Mouse (Mus musculus) kidney, adult 11 months (tissue): ENCODE measurements around the gene Pink1.
A peak's percentile ranks its signal among the peaks of the same experiment; 100 is the strongest.

Source experiments
- DNase-seq: peaks from one replicate; pipeline ENCODE4 v3.0.0; 2022

Pink1 gene

DNA sequence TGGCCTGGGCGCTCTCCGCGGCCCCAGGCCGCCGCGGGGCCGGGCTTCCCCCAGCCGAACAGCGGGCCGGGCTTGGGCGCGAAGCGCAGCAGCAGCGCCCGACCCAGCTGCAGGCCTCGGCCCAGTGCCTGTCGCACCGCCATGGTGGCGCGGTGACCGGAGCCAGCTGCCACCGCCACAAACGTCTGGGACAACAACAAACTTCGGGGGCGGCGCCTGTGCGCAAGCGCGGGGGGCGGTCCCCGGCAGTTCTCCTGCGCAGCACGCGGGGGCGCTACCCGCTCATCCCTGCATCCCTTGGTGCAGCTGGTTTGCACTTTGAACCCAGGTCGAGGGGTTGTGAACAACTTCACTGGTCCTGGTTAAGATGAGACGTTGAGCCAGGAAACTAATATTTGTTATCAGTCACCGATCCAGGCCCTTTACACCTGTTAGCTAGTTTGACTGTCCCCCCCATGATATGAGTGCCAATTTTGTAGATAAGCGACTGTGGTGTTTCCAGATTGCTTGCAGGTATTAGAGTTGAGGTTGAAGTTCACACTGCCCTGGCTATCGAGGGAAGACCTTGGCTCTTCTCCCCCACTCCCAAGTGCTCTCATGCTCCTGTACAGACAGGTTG lies at the start of gene Pink1:
Pink1 (minus strand) TSS at position 231 of the 619 bp plus-strand sequence.
- DNase-seq, result peak; percentile 95

DNA sequence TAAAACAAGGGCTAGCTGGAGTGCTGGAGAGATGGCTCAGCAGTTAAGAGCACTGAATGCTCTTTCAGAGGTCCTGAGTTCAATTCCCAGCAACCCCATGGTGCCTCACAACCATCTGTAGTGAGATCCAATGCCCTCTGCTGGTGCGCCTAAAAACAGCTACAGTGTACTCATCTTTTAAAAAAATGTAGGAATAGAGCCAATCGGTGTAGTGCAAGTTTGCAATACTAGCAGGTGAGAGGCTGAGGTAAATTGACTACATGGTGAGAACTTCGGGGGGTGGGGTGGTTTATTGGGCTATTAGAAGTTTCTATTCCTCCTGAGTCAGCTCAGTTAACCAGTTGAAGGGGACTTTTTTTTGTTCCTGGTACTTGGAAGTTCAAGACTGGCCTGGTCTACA lies 49.0 kb upstream of the Pink1 start:
- DNase-seq, result no peak

DNA sequence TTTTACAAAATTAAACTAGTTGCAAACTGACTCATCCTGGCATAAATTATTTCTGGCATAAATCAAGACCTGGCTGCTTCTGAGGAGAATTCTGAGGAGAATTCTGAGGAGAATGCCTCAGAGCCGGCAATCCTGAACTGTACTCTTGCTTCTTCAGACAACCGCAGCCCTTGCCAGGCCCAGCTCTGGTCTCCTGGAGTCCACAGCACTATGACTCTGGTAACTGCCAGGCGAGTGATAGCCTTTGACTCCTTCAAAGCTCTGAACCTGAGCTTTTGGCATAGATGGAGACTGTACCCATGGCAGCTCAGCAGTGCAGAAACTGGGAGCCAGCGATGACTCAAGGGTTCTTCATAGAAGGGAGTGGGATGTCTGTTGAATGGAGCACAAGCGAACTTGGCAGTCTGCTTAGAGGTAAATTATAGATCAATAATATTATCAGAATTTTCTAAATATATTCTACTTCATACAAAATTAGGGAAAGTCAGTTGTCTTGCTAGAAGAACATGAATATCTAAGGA lies 44.9 kb upstream of the Pink1 start:
- no peak for DNase-seq

DNA sequence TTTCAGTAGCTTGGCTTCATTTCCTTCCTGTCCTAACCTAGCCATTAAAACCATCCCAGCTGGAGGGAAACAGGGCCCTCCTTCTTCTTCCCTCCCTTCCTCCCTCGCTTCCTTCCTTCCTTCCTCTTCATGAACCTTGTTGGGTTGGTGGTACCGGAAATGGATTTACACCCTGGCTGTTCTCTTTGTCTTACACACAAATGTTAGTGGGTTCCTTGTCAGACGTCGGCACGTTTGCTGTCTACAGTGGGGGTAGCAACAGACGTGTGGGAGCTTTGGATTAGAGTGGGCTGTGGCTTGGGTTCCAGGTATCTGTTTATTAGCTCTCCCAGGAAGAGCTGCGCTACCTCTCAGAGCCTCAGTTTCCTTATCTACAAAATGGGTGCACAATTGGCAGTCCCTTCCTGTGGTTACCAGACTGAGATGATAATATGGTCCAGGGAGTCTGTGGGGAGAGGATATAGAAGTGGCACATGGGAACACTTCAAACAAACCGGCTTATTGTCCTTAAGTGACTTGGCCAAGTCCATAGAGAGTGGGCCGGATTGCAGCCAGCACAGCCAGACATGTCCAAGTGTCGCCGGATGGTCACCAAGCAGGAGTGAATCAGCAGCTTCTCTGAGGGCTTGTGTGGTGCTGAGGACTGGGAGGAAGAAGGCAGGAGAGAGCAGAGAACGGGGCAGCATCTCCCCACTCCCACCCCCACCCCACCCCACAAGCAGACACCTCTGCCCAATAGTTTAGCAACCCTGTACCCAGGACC lies 42.6 kb upstream of the Pink1 start:
- no peak for DNase-seq

DNA sequence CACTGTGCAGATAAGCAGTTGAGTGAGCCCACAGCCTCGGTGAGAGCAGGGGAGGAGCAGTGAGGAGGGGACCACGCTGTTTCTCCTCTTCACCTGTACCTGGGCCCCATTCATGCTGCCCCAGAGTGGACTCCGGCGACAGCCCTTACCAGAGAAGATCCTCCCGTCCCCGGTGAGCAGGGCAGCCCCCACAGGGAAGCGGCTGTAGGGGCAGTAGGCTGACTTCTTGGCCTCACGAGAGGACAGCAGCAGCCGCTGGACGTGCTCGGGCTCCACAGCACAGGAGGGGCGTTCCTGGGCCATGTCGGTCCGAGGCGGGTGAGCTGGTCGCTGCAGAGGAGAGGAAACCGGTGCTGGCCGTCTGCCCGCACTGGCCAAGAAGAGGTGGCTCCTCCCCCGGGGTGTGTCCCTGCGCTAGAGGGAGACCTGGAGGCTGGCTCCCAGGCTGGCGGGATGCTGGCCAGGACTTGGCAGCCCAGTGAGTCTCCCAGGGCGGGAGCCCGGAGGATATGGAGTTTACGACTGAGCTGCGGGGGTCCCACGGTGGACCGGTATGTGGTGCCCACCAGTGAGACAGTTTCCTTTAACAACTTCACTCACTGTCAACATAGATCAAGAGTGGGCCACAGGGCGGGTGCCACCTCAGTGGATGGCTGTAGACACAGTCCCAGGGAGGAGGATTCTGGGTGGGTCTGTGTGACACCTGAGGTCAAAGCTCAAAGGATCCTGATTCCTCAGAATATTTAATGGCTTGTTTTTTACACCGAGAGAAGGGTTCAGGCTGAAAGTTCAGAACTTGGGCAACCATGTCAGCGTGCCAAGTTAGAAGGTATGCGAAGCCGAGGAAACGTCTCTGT lies 41.8 kb upstream of the Pink1 start, which contains the start of gene Cda:
Cda (minus strand) TSS at position 352 of the 857 bp plus-strand sequence.
- DNase-seq, result peak; percentile 94

DNA sequence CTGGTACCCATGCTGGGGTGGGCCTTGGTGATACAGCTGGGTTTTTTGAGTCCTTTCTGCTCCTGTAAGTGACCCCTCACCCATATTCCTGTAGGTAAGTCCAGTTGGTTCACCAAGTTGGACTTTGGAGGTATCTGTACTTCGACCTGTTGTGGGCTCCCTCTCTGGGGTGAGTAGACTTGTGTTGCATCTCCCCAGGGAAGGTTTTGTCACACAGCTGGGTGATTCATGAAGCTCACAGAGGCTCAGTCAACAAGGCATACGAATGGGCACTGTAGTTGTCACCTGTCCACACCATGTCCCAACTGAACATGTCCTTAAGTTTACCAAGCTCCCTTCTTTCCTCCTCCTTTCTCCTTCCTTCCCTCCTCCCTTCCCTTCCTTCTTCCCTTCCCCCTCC lies 40.5 kb upstream of the Pink1 start:
- peak; percentile 81 for DNase-seq

DNA sequence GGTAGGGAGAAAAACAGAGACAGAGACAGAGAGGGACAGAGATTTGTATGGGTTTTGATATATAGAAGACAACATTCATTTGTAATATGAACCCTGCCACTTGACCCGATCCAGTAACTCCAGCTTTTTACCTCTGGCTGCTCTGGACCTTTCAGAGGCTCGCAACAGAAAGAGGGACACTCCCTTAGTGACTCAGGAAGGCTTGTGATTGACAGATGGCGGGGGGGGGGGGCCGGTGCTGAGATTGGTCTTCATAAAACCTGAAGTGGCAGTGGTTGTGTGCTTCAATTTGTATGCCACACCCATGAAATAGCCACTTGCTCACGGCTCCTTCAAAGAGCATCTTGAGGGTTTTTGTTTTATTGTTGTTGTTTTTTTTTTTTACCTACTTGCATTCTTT lies 37.4 kb upstream of the Pink1 start:
- no peak for DNase-seq

DNA sequence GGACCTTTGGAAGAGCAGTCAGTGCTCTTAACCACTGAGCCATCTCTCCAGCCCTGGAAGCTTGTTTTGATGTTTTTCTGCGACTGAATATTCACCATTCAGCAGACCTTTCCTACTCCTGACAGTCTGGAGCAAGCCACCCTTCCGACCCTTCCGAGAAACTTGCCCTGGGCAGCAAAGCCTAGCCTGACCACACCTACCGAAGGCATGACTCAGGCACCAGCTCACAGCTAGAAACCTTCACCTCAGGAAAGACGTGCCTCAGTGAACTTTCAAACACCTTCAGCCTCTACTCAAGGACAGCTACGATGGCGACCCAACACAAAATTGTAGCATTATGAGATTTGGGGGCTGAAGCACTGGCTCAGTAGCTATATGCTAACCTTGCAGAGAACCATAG lies 36.8 kb upstream of the Pink1 start:
- no peak for DNase-seq

DNA sequence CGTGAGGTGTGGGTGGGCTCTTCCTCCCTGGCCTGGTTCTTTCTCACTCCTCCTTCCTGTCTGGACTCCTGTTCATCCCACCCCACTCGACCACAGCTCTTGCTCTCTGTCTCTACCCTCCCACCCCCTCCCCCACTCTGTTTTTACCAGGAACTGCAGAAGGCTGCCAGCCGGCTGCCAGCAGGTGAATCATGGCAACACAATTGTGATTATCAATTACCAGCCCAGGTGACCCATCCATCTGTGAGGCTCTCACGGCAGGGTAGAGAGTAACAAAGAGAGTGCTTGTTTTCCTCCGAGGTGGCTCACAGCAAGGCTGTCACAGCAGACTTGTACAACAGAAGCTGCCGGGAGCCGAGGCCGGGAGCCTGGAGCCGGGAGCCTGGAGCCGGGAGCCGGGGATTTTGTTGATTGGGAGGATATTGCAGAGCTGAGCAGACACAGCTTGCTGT lies 35.3 kb upstream of the Pink1 start:
- DNase-seq, result no peak

DNA sequence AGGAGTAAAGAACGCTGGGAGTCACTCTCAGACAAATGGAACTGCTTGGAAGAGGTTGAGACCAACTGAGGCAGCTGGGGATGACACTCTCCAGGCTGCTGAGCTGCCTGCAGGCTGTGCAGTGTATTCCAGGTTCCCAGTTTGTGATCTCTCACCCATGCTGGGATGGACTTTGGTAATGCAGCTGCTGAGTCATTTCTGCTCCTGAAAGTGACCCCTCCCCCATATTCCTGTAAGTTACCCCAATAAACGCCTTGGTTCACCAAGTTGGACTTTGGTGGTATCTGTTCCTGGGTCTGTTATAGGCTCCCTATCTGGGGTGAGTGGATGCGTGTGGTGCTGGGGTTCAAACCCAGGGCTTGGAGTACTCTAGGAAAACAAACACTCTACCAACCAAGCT lies 32.1 kb upstream of the Pink1 start:
- DNase-seq, result no peak

DNA sequence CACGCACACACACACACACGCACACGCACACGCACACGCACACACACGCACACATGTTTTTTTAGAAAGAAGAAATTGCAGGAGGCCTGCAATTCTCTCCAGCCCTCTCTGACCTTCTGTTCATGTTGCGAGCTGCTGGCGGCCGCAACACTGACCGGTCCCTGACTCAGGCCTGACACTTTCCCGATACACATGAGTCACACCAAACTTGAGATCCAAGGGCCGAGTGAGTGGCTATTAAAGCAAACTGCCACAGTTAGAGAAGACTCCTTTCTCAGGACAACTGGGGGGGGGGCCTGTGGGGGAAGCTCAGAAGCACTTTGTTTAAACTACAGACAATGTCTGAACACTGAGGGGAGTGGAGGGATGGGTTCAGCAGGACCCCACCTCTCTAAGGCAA lies 30.4 kb upstream of the Pink1 start:
- no peak for DNase-seq

DNA sequence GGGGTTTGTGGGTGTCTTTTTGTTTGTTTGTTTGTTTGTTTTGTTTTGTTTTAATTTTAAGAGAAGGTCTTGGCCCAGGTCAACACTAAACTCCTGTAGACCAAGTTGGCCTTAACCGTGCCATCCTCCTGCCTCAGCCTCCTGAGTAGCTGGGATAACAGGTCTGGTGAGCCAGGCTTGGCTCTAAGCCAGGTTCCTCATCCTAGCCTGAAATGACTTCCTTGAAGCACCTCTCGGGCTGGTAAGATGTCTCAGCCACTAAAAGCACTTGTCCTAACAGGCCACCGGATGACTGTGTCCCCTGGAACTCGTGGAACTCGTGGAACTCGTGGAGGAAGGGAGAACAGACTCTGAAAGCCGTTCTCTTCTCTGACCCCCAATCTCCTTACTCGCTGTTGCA lies 30.0 kb upstream of the Pink1 start:
- no peak for DNase-seq

DNA sequence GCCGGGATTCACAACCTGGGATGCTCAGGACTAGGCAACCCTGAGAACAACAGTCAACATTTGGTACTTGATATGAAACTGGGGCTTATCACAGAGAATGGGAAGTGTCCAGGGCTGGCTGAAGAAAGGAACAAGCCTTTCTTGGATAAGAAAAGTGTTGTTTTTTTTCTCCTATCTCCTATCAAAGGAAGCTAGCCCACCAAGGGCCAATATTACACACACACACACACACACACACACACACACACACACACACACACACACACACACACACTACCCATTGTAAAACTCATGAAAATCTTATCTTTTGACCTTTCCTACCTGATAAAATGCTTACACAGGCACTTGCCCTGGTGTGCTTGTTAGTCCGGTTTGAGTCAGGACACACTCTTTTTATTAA lies 29.4 kb upstream of the Pink1 start:
- no peak for DNase-seq

DNA sequence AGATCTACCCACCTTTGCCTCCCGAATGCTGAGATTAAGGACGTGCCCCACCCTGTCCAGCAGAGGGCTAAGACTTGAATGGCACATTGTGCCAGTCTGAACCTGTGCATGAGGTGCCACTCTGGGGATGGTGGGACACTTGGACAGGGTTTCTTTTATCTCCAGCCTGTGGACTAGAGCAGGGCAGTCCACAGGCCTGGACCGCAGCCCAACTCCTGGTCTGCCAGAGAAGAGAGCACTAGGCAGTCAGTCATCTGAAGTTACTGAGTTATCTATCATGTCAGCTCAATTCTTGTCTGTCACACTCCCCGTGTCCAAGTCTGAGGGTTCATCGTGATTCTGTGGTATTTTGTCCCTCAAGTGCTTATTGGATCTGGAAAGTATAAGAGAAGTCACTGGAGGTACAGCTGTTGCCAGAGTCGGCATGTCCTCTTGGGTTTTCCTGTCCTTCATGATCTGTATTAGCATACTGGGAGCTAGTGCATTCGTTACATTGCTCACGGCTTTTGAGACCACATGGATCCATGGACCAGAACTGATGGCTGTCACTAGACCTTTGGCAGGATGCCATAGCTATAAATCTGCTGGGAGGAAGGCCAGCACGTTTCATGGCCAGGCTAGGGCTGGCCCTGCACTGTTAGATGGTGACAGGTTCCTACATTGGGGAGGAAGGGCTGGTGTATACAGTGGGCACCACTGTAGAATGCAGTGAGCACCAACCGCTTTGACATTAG lies 27.5 kb upstream of the Pink1 start:
- peak; percentile 82 for DNase-seq

DNA sequence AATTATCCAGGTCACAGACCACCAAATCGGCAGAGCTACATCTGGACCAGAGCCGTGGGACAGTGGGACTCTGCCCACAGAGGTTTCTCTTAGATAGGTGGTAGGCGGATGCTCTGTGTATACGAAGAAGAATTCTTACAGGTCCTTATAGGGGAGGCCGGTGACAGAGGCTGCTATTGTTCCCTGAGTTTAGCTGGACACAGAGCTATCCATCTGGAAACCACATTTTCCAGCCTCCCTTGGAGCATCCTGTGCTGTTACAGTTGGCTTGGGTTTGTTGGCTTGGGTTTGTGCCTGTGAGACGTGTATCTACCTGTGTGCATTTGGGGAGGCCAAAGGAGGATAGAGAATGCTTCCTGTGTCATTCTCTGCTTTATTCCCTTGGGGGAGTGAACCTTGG lies 26.6 kb upstream of the Pink1 start:
- no peak for DNase-seq

DNA sequence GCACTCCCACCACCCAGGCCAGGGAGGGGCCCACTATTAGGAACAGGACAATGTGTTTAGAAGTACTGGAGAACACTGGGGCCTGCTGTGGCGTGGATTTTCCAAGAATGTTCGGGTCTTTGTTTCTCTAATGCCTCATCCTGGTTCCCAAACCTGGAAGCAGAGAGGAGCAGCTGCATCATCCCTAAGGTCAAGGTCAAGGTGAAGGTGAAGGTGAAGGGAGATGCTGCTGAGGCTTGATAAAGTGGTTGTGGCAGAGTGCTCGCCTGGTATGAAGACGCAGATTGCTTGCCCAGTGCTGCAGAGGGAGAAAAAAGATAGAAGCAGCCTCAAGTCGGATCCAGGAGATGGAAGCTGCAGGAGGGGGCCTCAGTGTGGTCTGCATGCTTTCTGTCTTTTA lies 25.7 kb upstream of the Pink1 start:
- DNase-seq, result no peak

DNA sequence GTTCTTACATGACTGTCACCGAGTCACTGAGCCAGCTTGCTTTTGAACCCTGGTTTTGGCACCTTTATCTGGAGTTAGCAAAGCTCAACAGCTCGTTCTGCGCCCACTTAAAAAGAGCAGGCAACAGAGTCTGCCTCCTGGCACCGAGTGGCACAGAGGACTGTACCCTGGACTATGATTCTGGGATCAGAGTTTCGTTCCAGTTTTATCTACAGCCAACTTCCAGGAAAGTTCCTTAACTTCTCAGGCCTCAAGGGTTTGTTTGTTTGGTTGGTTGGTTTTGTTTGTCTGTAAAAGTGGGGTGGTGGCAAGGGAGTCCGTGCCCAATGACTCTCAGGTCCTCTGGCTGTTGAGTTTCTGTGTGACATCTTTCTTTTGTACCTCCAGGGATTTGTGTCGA lies 22.6 kb upstream of the Pink1 start:
- peak; percentile 68 for DNase-seq

DNA sequence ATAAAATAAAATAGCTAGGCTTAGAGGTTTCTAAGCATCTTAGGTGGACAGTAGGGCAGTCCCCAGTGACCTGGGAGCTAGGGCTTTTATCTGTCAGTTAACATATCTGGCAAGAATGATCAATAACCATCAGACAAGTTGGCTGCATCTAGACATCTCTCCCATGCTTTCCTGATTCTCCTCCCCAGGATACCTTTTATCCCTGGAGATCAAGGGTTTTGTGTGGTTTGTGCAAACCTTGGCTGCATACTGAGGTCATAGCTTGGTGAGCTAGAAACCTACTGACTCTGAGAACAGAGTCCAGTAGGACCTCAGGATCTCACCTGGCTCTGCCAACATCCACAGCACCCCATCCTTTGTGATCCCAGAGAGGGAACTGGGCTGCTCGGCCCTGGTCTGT lies 21.2 kb upstream of the Pink1 start:
- no peak for DNase-seq

DNA sequence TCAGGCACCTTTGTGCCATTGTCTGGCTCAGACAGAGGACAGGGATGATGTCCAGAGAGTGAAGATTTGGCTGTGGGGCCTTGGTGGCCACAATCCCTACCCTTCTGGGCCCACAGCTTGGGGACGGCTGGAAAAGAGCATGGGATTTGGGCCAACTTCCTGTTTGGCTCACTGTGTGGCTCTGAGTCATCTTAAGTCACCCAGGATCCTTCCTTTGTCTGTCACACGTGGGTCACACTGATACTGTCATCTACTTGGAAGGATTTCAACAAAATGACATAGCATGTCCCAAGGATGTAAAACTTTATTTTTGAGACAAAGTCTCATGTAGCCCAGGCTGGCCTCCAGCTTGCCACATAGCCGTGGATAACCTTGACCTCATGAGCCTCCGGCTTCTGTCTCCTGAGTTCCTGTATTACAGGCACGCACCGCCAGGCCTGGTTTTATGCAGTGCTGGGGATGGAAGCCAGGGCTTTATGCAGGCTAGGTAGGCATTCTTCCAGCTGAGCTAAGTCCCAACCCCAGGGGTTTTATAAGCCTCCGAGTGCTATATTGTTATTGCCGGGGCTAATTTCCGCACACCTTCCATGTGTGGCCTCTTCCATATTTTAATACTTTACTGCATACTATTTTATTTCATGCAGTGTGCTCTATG lies 18.9 kb upstream of the Pink1 start:
- DNase-seq, result peak; percentile 51

DNA sequence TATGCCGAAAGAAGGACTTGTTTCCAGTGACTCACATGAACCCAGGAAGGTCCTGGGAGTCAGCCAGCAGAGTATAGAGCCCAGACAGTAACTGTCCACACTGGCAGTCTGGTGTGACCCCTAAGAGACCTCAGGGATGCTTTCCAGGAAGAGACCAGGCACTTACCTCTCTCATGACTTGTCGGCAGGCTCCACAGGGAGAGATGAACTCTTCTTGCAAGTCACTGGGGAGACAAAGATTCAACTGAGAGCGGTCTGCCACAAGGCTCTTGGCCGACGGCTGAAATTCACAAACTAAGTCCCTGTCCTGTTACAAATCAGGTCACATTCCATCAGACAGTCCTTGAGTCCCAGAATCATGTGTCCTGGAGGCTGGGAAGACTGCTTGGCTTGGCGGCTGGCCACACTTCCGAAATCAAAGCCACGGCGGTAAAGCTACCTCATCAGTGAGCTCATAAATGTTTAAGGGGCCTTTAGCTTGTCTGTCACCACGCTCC lies 17.3 kb upstream of the Pink1 start:
- DNase-seq, result peak; percentile 61

DNA sequence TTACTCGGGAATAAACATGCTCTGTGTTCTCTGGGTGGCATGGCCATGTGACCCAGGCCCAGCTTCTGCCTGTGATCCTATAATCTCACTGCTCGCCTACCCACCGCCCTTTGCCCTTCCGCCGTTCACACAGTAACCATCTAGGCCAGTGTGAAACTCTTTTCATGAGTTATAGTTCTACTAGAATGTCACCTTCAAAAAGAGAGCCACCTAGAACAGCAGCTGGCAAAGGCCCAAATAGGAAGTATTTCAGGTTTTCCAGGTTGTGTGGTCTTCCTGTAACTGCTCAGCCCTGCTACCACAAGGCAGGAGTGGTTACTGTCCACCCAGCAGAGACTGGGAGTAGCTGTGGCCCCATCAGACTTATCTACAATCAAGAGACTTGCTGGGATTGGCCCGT lies 16.7 kb upstream of the Pink1 start:
- DNase-seq, result peak; percentile 94

DNA sequence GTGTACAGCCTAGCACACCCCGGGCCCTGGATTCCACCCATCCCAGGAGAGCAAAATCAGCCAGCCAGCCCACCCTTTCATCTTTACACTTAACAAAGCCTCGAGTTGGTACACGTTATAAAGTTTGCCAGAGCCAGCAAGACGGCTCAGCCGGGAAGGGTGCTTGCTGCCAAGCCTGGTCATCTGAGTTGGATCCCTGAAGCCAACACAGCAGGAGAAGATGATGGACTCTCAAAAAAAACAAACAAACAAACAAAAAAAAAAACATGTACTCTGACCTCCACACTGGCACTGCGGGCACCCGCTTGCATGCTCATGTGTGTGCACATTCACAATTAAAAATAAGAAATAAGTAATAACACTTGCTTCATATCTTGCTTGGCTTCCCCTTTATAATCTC lies 15.9 kb upstream of the Pink1 start:
- no peak for DNase-seq
